Mouse (Mus musculus) left cerebral cortex, adult 6 months (tissue): Measurements from ENCODE around the gene Bmt2. TPM values are rescaled to one million over a fixed set of nuclear protein-coding genes. Genes with fewer than 3 reads are reported as not detected.

Experiments used
- long read RNA-seq, 2 experiments: library from polyadenylated mRNA; unstranded; transcript quantifications; one replicate each; pipeline ENCODE4 v2.0.0; 2019 to 2020
- polyA plus RNA-seq: library from polyadenylated mRNA; unstranded; fragments of <200 nt; fragmentation: Nextera tagmentation; gene quantifications from 2 replicates; pipeline ENCODE4 v1.2.3, GENCODE M21; 2021

The Bmt2 gene
- 3.4 and 3.8 TPM in 2 replicates for polyA plus RNA-seq
- long read RNA-seq, experiment 1, full-length matches to known transcripts: 6 of 21 reads
- long read RNA-seq, experiment 1, partial matches to known transcripts: 12 of 21 reads
- long read RNA-seq, experiment 1, other reads (novel, unspliced or antisense): 3 of 21 reads
- long read RNA-seq, experiment 2, full-length matches to known transcripts: 1 of 9 reads
- long read RNA-seq, experiment 2, partial matches to known transcripts: 1 of 9 reads
- long read RNA-seq, experiment 2, other reads (novel, unspliced or antisense): 7 of 9 reads

GRCm38 (mm10) chr6:13677818-13678282, at the start of gene Bmt2:
Bmt2 (minus strand) TSS chr6:13677966.

DNA sequence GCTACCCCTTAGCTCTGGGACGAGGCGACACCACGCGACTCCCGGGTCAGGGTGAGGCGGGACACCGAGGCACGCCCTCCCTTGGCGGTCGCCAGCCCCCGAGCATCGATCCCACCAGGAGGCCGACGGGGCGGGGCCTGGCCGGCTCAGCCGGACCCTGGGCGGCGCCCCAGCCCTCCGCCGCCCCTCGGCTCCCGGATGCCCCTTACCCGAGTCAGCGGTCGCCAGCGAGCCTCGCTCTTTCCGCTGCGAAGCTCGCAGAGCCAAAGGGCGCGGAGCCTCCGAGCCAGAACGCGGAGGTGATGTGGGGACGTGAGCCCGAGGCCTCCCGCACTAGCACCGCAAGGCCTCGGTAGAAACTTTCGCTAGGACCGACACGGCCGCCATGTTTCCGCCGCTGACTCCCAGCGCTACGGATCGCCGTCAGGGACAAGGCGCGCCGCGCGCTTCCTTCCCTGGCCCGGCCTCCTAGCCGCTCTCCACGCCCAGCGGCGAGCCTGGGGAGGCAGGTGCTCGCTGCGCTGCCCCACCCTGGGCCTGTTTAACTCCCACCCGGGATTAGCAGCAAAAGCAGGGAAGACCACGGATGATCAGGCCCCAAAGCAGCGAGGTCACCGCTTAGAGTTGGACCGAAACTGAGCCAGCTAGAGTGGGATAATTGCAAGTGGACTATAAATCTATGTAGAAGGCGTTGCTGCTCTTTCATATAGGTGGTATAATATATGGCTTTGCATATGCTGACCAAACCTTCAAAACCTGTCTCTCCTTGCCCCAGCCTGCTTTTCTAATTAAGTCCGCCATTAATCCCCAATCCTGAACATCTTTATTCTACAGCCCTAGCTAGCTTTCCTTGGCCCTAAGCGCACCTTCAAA, 69.9 kb downstream of the Bmt2 start, which contains the start of gene Tmem168:
TSS of gene Tmem168 (minus strand) at position 480 of the 873 bp plus-strand sequence.

Other genes starting within 250 kb of the Bmt2 start
- gene Tmem168, start 69.9 kb downstream of the Bmt2 start, polyA plus RNA-seq: 4.4 and 5.7 TPM in 2 replicates
- 31.3 and 56.0 TPM in 2 replicates for gene Gpr85, start 162.0 kb upstream of the Bmt2 start, polyA plus RNA-seq
- gene 2610001J05Rik, start 193.6 kb upstream of the Bmt2 start, polyA plus RNA-seq: 32.9 and 42.2 TPM in 2 replicates